Mouse (Mus musculus): ENCODE measurements around the gene Fam196a. TPM values are rescaled to one million over a fixed set of nuclear protein-coding genes. Genes with fewer than 3 reads are reported as not detected.

The Fam196a gene
- total RNA-seq, 2 experiments from 2014 or later: 2.2 to 2.4 TPM

DNA sequence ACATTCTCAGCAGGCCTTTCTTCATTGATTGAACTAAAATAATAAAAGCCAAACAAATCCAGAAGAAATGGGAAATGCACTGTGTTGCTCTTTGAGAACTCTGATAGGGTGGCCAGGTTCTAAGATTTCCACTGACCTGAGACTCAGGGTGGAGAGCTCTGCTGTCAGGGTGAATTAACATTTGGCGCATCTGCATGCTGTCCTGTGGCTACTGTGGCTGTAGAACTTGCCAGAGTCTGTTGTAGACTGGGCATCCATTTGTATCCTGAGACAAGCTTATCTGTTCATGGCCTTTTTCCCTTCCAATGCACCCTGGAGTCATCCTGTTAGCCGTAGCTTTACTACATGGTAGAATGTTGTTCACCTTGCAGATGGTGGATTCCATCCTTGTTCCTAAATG is 98.2 kb downstream of the Fam196a start:
- no peak for DNase-seq

Data from adrenal gland, postnatal 10 days (tissue).